Mouse (Mus musculus) embryonic facial prominence, embryonic 13.5 days (tissue): Measurements from ENCODE around the gene Tnni3. TPM values are rescaled to one million over a fixed set of nuclear protein-coding genes. Genes with fewer than 3 reads are reported as not detected.
"Not testable (repeated sequence)": the region's sequence is repeated elsewhere in the genome, so short reads cannot be mapped to it uniquely, and the experiment has no call there.

Experiments used
- ATAC-seq: fragments of 200-750 bp; cut with Nextera tagmentation; 2 replicates; pipeline ENCODE4 v1.8.0; 2017; ENCODE audit warnings: low read depth; ENCODE audit not compliant: insufficient number of reproducible peaks, insufficient read depth, low FRiP score, low TSS enrichment
- H3K27ac ChIP-seq: fragments of 300-500 bp; sonication (generic); 2 replicates; pipeline ENCODE4 v1.5.1; 2015; ENCODE audit warnings: moderate library complexity, mild to moderate bottlenecking, inconsistent platforms
- H3K27me3 ChIP-seq: fragments of 300-500 bp; sonication (generic); 2 replicates; pipeline ENCODE4 v1.6.1; 2015; ENCODE audit warnings: mild to moderate bottlenecking, inconsistent platforms
- H3K36me3 ChIP-seq: fragments of 300-500 bp; sonication (generic); 2 replicates; pipeline ENCODE4 v1.6.1; 2015; ENCODE audit warnings: mild to moderate bottlenecking, inconsistent platforms
- H3K4me1 ChIP-seq: fragments of 300-500 bp; sonication (generic); 2 replicates; pipeline ENCODE4 v1.6.1; 2015; ENCODE audit warnings: inconsistent platforms
- H3K4me2 ChIP-seq: fragments of 300-500 bp; sonication (generic); 2 replicates; pipeline ENCODE4 v1.6.1; 2015; ENCODE audit warnings: moderate library complexity, mild to moderate bottlenecking, inconsistent platforms
- H3K4me3 ChIP-seq: fragments of 300-500 bp; sonication (generic); 2 replicates; pipeline ENCODE4 v1.5.1; 2015; ENCODE audit warnings: mild to moderate bottlenecking, inconsistent platforms
- H3K9ac ChIP-seq: fragments of 300-500 bp; sonication (generic); 2 replicates; pipeline ENCODE4 v1.6.1; 2015; ENCODE audit warnings: mild to moderate bottlenecking, inconsistent platforms
- H3K9me3 ChIP-seq: fragments of 300-500 bp; sonication (generic); 2 replicates; pipeline ENCODE4 v1.6.1; 2016; ENCODE audit warnings: inconsistent platforms
- WGBS: fragments of 180-500 bp; shearing (Covaris S2); methylation state at CpG from one replicate; pipeline ENCODE4 v1.1.7; 2015; ENCODE audit warnings: mixed read lengths; 5-methylcytosine and 5-hydroxymethylcytosine counted together
- polyA plus RNA-seq: library from polyadenylated mRNA; unstranded; fragments of >200 nt; fragmentation: Nextera tagmentation; extraction: Ambion mirVana; gene quantifications from 2 replicates; pipeline ENCODE4 v1.2.1, GENCODE M21; 2015

The Tnni3 gene
- polyA plus RNA-seq, 1 experiment from 2014 or later: 4.7 TPM

- peaks cover 2% of the 10 kb centered on the region; the same call in 1 of the 2 replicates for H3K27me3 ChIP-seq
- H3K27ac ChIP-seq: no peak overlapping the region
- peaks cover 3% of the 10 kb centered on the region; the same call in 1 of the 2 replicates for H3K4me1 ChIP-seq
- H3K36me3 ChIP-seq: no peaks in the 10 kb centered on the region
- no peak for ATAC-seq
- H3K9ac ChIP-seq: no peak overlapping the region
- 35% methylated on average over 4 of the region's 4 CpGs for WGBS
- H3K9me3 ChIP-seq: no peaks in the 10 kb centered on the region
- no peak overlapping the region for H3K4me3 ChIP-seq
- H3K4me2 ChIP-seq: no peak overlapping the region
These were observed 13.2 kb upstream of the Tnni3 start for GRCm38 (mm10) chr7:4537181-4537580.

GRCm38 (mm10) chr7:4536369-4536768 lies 12.3 kb upstream of the Tnni3 start:
- Histone ChIP-seq H3K27ac (no peak overlapping the region), H3K4me3 (no peak overlapping the region), H3K4me2 (no peak overlapping the region), H3K9ac (no peak overlapping the region), H3K27me3 (peaks cover 10% of the 10 kb centered on the region; the same call in 1 of the 2 replicates), H3K4me1 (peaks cover 9% of the 10 kb centered on the region; the same call in 1 of the 2 replicates), H3K9me3 (no peaks in the 10 kb centered on the region), H3K36me3 (no peaks in the 10 kb centered on the region)
- 90% methylated on average over 4 of the region's 4 CpGs for WGBS
- no peak for ATAC-seq

- ATAC-seq: no peak
- Histone ChIP-seq H3K36me3 (no peaks in the 10 kb centered on the region), H3K4me2 (peak within 1 kb of the TSS; percentile 50), H3K27me3 (peaks cover 19% of the 10 kb centered on the region; the same call in 1 of the 2 replicates), H3K4me3 (peak within 1 kb of the TSS; percentile 29), H3K9me3 (no peaks in the 10 kb centered on the region), H3K4me1 (peaks cover 13% of the 10 kb centered on the region; the same call in 1 of the 2 replicates), H3K27ac (no peak within 1 kb of the TSS), H3K9ac (peak within 1 kb of the TSS; percentile 47; the same call in 1 of the 2 replicates)
- 3% methylated on average over 28 of the region's 28 CpGs for WGBS
These were observed 8.1 kb upstream of the Tnni3 start, which contains the start of gene Dnaaf3 for GRCm38 (mm10) chr7:4532005-4532729. Dnaaf3 (minus strand) TSS chr7:4532453.

- Histone ChIP-seq H3K27me3 (peaks cover 20% of the 10 kb centered on the region; the same call in 1 of the 2 replicates), H3K4me1 (peaks cover 23% of the 10 kb centered on the region; the same call in 1 of the 2 replicates)
- H3K9ac ChIP-seq, H3K9me3 ChIP-seq, H3K36me3 ChIP-seq, H3K27ac ChIP-seq, ATAC-seq, H3K4me3 ChIP-seq, H3K4me2 ChIP-seq: not testable (repeated sequence)
- 41% methylated on average over 8 of the region's 8 CpGs for WGBS
These were observed 6.1 kb upstream of the Tnni3 start for GRCm38 (mm10) chr7:4530166-4530565.

- Histone ChIP-seq H3K9ac (0 out of 2 replicates have a peak overlapping the region, but pooled peaks have one; percentile 71), H3K4me1 (peaks cover 20% of the 10 kb centered on the region; the same call in 1 of the 2 replicates), H3K4me3 (peak overlapping the region; percentile 44), H3K9me3 (no peaks in the 10 kb centered on the region), H3K27me3 (peaks cover 19% of the 10 kb centered on the region; the same call in 1 of the 2 replicates), H3K36me3 (no peaks in the 10 kb centered on the region), H3K4me2 (peak overlapping the region; percentile 68), H3K27ac (no peak overlapping the region)
- 41% methylated on average over 18 of the region's 18 CpGs for WGBS
- ATAC-seq: no peak
These were observed 3.3 kb upstream of the Tnni3 start for GRCm38 (mm10) chr7:4527302-4527689.

GRCm38 (mm10) chr7:4526341-4527301 lies 2.6 kb upstream of the Tnni3 start:
- Histone ChIP-seq H3K27ac (peak overlapping the region; percentile 52), H3K9ac (peak overlapping the region; percentile 71), H3K4me1 (peaks cover 14% of the 10 kb centered on the region; the same call in 1 of the 2 replicates), H3K27me3 (peaks cover 15% of the 10 kb centered on the region; the same call in 1 of the 2 replicates), H3K4me3 (peak overlapping the region; percentile 44), H3K9me3 (no peaks in the 10 kb centered on the region), H3K36me3 (no peaks in the 10 kb centered on the region), H3K4me2 (peak overlapping the region; percentile 68)
- 23% methylated on average over 40 of the region's 40 CpGs for WGBS
- ATAC-seq: peak; percentile 81

- H3K4me2 ChIP-seq: no peak overlapping the region
- no peak overlapping the region for H3K27ac ChIP-seq
- WGBS: 90% methylated on average over 33 of the region's 33 CpGs
- H3K9me3 ChIP-seq: no peaks in the 10 kb centered on the region
- no peak overlapping the region for H3K9ac ChIP-seq
- H3K4me3 ChIP-seq: no peak overlapping the region
- ATAC-seq: no peak
- H3K27me3 ChIP-seq: peaks cover 19% of the 10 kb centered on the region; the same call in 1 of the 2 replicates
- H3K4me1 ChIP-seq: peaks cover 25% of the 10 kb centered on the region
- H3K36me3 ChIP-seq: no peaks in the 10 kb centered on the region
These were observed 561 bp downstream of the Tnni3 start for GRCm38 (mm10) chr7:4523205-4524130.

GRCm38 (mm10) chr7:4522292-4522691 lies 1.7 kb downstream of the Tnni3 start:
- Histone ChIP-seq H3K9me3 (no peaks in the 10 kb centered on the region), H3K36me3 (no peaks in the 10 kb centered on the region), H3K4me2 (no peak overlapping the region), H3K9ac (no peak overlapping the region), H3K27ac (no peak overlapping the region), H3K4me3 (no peak overlapping the region), H3K27me3 (peaks cover 14% of the 10 kb centered on the region; the same call in 1 of the 2 replicates), H3K4me1 (peaks cover 22% of the 10 kb centered on the region)
- 85% methylated on average over 6 of the region's 6 CpGs for WGBS
- ATAC-seq: no peak

GRCm38 (mm10) chr7:4521231-4522003 lies 2.6 kb downstream of the Tnni3 start:
- Histone ChIP-seq H3K4me2 (peak overlapping the region; percentile 57), H3K27me3 (peaks cover 11% of the 10 kb centered on the region; the same call in 1 of the 2 replicates), H3K9ac (peak overlapping the region; percentile 61; the same call in 1 of the 2 replicates), H3K27ac (no peak overlapping the region), H3K9me3 (no peaks in the 10 kb centered on the region), H3K36me3 (no peaks in the 10 kb centered on the region), H3K4me1 (peaks cover 16% of the 10 kb centered on the region), H3K4me3 (peak overlapping the region; percentile 28)
- 33% methylated on average over 31 of the region's 32 CpGs for WGBS
- no peak; the same call in 1 of the 2 replicates for ATAC-seq

- Histone ChIP-seq H3K4me2 (no peak overlapping the region), H3K9ac (no peak overlapping the region), H3K9me3 (no peaks in the 10 kb centered on the region), H3K4me1 (peaks cover 32% of the 10 kb centered on the region), H3K27ac (no peak overlapping the region), H3K36me3 (no peaks in the 10 kb centered on the region), H3K4me3 (no peak overlapping the region), H3K27me3 (peaks cover 11% of the 10 kb centered on the region; the same call in 1 of the 2 replicates)
- 88% methylated on average over 1 of the region's 1 CpGs for WGBS
- no peak for ATAC-seq
These were observed 5.5 kb downstream of the Tnni3 start for GRCm38 (mm10) chr7:4518487-4518886.
